Comparison of ENCODE assay signal across 9 mouse cellular contexts in the genomic region with DNA sequence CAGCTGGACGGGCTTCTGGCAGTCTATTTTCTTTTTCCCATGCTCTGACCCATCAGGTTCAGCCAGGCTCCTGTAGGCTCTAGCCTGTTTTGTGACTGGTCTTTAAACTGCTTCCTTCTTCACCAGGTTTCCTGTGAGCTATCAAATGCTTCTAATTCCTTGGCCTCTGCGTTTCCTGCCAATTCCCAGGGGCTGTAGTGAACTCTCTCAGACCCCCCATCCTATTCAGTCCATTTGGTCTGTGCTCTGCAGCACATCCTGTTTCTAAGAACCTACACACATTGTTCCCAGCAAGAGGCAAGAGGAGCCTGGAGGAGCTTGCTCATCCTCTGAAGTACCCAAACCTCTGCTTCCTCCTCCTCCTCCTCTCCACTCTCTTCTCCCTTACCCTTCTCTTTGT.
DNase-seq lines count a peak whose midpoint lies in the region; ATAC-seq and TF ChIP-seq lines count a peak whose summit lies in the region.
"Had no signal": no experiment of that assay in that cellular context is flagged by ENCODE, and none has a peak within 500 bp of the region (broad histone marks: within the 10 kb centered on the region; RNA-seq: fewer than 3 reads in every experiment).

No protein-coding gene starts in this region.

- intact Hi-C loops in heart, adult 2 months (cut with DNase I), result loop anchor here (5.0 kb wide), 1 partner anchor 37 kb away; no protein-coding TSS in a partner anchor

- no peaks in the 10 kb centered on the region for H3K9me3 ChIP-seq in lung, embryonic 15.5 days
- H3K9me3 ChIP-seq in stomach, embryonic 14.5 days (ENCODE audit: control insufficient read depth, low read depth, low read length), result no peaks in the 10 kb centered on the region
- H3K9me3 ChIP-seq: neural tube, embryonic 13.5 days had no signal

- ATAC-seq in lung, embryonic 15.5 days (ENCODE audit: borderline replicate concordance, extremely low read depth, low FRiP score, low TSS enrichment), result peak; percentile 39
- no peak for ATAC-seq in stomach, embryonic 14.5 days (ENCODE audit: insufficient number of reproducible peaks, insufficient read depth, low FRiP score, low read depth)

- no peaks in the 10 kb centered on the region for H3K36me3 ChIP-seq in lung, embryonic 15.5 days
- peaks cover 8% of the 10 kb centered on the region for H3K36me3 ChIP-seq in heart, adult 2 months (ENCODE audit: control insufficient read depth, insufficient read depth, low read length)
- H3K36me3 ChIP-seq in stomach, embryonic 14.5 days (ENCODE audit: control insufficient read depth, insufficient read depth, low read length), result no peaks in the 10 kb centered on the region
- H3K36me3 ChIP-seq: neural tube, embryonic 13.5 days had no signal

- H3K79me2 ChIP-seq in heart, adult 2 months (replicated peaks; ENCODE audit: control insufficient read depth, insufficient read depth, low read length), result no peaks in the 10 kb centered on the region

- H3K27me3 ChIP-seq in lung, embryonic 15.5 days, result no peaks in the 10 kb centered on the region
- no peaks in the 10 kb centered on the region for H3K27me3 ChIP-seq in heart, adult 2 months (ENCODE audit: control insufficient read depth, insufficient read depth, low read length)
- H3K27me3 ChIP-seq in stomach, embryonic 14.5 days (ENCODE audit: control insufficient read depth, insufficient read depth, low read length), result no peaks in the 10 kb centered on the region
- H3K27me3 ChIP-seq: neural tube, embryonic 13.5 days had no signal

- no peak overlapping the region for H3K4me3 ChIP-seq in lung, embryonic 15.5 days
- no peak overlapping the region for H3K4me3 ChIP-seq in heart, adult 2 months
- no peak overlapping the region for H3K4me3 ChIP-seq in stomach, embryonic 14.5 days (ENCODE audit: low read depth, low read length)
- H3K4me3 ChIP-seq: neural tube, embryonic 13.5 days had no signal

- peak; percentile 75; the same call in 1 of the 2 replicates for TF ChIP-seq EP300 in heart, adult 2 months (IDR thresholded peaks at IDR 0.05; ENCODE audit: insufficient read depth, low read depth, low read length)

- DNase-seq in lung, adult 18-20 months, result no peak
- peak in 1 of 2 experiments; percentile 62 for DNase-seq in heart, adult 2 months
- DNase-seq in kidney, adult 8-10 months, result peak; percentile 29 to 65
- DNase-seq in Muller cell, postnatal 12 days (ENCODE audit: inconsistent ontology term), result no peak
- DNase-seq in right cerebral cortex, postnatal 36 days (ENCODE audit: low spot score in 2 of 2), result no peak
- no peak for DNase-seq in urinary bladder, postnatal 36 days (ENCODE audit: low spot score in 2 of 2)

- 0 out of 2 replicates have a peak, but pooled peaks cover 13% of the 10 kb centered on the region for H3K4me1 ChIP-seq in lung, embryonic 15.5 days
- peaks cover 11% of the 10 kb centered on the region for H3K4me1 ChIP-seq in heart, adult 2 months (ENCODE audit: control insufficient read depth, insufficient read depth, low read length)
- peaks cover 7% of the 10 kb centered on the region; the same call in 1 of the 2 replicates for H3K4me1 ChIP-seq in stomach, embryonic 14.5 days (ENCODE audit: control insufficient read depth, insufficient read depth, low read length)
- H3K4me1 ChIP-seq: neural tube, embryonic 13.5 days had no signal

- no peak overlapping the region for H3K4me2 ChIP-seq in lung, embryonic 15.5 days
- no peak overlapping the region for H3K4me2 ChIP-seq in stomach, embryonic 14.5 days (replicated peaks; ENCODE audit: low read depth, low read length)
- H3K4me2 ChIP-seq: neural tube, embryonic 13.5 days had no signal

- no peak overlapping the region for H3K9ac ChIP-seq in lung, embryonic 15.5 days
- H3K9ac ChIP-seq in heart, adult 2 months (ENCODE audit: low read depth, low read length), result no peak overlapping the region
- no peak overlapping the region for H3K9ac ChIP-seq in stomach, embryonic 14.5 days (replicated peaks; ENCODE audit: low read depth, low read length)
- H3K9ac ChIP-seq: neural tube, embryonic 13.5 days had no signal

- no peak for TF ChIP-seq POLR2A in heart, adult 2 months (IDR thresholded peaks at IDR 0.05; ENCODE audit: insufficient read depth, low read depth, low read length)

- no peak for TF ChIP-seq CTCF in heart, adult 2 months (IDR thresholded peaks at IDR 0.05)

- WGBS in lung, embryonic 15.5 days, result 38% methylated on average over 2 of the region's 2 CpGs
- 23% methylated on average over 2 of the region's 2 CpGs for WGBS in heart, adult 2 months
- WGBS in stomach, embryonic 14.5 days, result 48% methylated on average over 2 of the region's 2 CpGs

- H3K27ac ChIP-seq in lung, embryonic 15.5 days, result peak overlapping the region; percentile 46; the same call in 1 of the 2 replicates
- H3K27ac ChIP-seq in heart, adult 2 months, result peak overlapping the region; percentile 65
- H3K27ac ChIP-seq in stomach, embryonic 14.5 days (ENCODE audit: low read length), result peak overlapping the region; percentile 27; the same call in 1 of the 2 replicates
- H3K27ac ChIP-seq: neural tube, embryonic 13.5 days had no signal

Comparison
In these comparisons a context has a peak if more than half of its experiments do, and no peak if none do; other contexts are left out.
1. DNase-seq: peak in kidney, adult 8-10 months (2 of 2); none in lung, adult 18-20 months (0 of 2), Muller cell, postnatal 12 days (single experiment), right cerebral cortex, postnatal 36 days (0 of 2) and urinary bladder, postnatal 36 days (0 of 2).
2. Peak in every context shown above with its lines, with median percentiles within 50 percentile points of each other: H3K27ac ChIP-seq.